Mouse (Mus musculus): ENCODE results near the gene Ephb1.

DNA sequence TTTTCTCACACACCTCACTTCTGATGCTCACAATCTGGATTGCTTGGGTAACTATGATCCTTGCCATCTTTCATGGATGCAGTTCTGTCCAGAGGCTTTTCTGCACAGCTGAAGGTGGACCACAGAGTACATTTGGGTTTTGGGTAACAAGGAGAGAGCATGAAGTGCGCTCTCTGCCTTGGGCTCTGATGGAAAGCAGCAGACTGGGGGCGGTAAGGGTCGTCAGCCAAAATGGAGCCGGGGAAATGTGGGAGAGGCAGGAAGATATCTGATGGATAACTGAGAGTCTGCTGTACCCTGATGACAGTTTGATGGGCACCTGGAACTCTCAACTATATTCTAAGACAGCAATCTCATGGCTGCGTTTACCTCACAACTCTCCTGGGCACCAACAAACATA is 19.4 kb upstream of the Ephb1 start:
- TF ChIP-seq FLI1 (IDR thresholded peaks at IDR 0.05; ENCODE audit: low read length), result no peak
- no peak for TF ChIP-seq GATA1 (IDR thresholded peaks at IDR 0.05; ENCODE audit: borderline replicate concordance, low read length)

Data from megakaryocyte, embryonic 14.5 days (primary cell).